Mouse (Mus musculus): ENCODE results near the gene Stx8.
A peak's percentile ranks its signal among the peaks of the same experiment; 100 is the strongest.

Stx8 gene

DNA sequence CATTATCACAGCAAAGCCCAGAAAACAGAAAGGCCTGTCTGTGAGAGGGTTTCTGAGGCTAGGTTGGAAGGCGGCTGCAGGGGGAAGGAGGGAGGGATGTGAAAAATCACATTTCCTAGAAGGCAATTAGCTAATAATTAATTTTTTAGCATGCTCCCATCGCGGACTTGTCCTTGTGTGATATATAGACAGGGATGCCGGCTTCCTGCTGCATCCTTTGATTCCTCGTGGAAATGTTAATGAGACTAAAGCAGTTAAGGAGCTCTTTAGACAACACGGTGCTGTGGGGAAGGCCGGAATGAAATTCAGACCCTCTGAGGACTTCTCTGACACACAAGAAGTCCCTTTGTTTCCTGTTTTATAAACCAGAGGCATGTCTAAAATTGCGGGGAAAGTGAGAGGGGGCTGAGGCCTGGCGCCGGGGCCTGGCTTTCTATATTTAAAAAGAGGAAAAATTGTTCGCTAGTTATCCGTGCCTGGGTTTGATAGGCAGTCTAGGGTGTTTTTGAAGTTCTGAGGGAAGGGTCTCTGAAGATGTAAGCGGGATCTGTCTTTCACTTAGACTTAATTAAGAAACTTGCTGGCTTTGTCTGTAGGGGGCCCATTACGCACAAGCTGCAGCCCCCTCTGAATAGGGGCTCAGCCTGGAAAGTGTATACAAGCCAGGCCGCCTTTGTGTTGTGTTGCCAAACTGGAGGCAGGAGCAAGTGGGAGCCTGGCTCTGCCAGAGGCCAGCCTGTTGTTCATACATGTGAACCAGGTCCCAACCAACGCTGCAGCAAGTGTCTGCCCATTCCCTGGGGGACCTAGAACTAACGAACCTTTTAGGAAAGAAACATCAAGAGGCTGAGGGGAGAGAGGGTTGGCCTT, 179.8 kb downstream of the Stx8 start:
- no peak for DNase-seq (ENCODE audit: low spot score)

DNA sequence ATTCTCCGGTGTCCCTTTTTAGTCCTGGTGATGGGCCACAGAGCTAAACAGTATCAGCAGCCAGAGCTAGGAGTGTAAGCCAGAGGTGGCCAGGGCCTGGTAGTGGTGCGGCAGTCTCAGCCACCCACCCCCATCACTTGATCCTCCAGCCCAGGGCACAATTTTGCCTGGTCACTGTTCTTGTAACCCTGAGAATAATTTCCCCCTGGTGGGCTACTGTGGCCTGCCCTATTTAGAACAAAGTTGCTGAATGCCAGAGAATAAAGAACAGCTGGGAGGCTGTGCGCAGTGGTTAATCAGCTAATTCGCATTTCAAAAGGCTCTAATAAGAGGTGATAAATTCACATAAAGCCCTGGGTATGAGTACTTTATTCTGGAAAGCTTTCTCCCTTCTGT, 180.5 kb downstream of the Stx8 start:
- no peak for DNase-seq (ENCODE audit: low spot score)

GRCm38 (mm10) chr11:68150938-68151337, 184.9 kb downstream of the Stx8 start:
- no peak for DNase-seq (ENCODE audit: low spot score)

- no peak for DNase-seq (ENCODE audit: low spot score)
Observed at GRCm38 (mm10) chr11:68155821-68156220, 189.8 kb downstream of the Stx8 start.

GRCm38 (mm10) chr11:68158166-68158565, 192.2 kb downstream of the Stx8 start:
- DNase-seq (ENCODE audit: low spot score): no peak

- no peak for DNase-seq (ENCODE audit: low spot score)
Observed at GRCm38 (mm10) chr11:68159867-68160266, 193.9 kb downstream of the Stx8 start.

GRCm38 (mm10) chr11:68164408-68164807, 198.4 kb downstream of the Stx8 start:
- no peak for DNase-seq (ENCODE audit: low spot score)

GRCm38 (mm10) chr11:68168427-68168826, 202.4 kb downstream of the Stx8 start:
- no peak for DNase-seq (ENCODE audit: low spot score)

DNA sequence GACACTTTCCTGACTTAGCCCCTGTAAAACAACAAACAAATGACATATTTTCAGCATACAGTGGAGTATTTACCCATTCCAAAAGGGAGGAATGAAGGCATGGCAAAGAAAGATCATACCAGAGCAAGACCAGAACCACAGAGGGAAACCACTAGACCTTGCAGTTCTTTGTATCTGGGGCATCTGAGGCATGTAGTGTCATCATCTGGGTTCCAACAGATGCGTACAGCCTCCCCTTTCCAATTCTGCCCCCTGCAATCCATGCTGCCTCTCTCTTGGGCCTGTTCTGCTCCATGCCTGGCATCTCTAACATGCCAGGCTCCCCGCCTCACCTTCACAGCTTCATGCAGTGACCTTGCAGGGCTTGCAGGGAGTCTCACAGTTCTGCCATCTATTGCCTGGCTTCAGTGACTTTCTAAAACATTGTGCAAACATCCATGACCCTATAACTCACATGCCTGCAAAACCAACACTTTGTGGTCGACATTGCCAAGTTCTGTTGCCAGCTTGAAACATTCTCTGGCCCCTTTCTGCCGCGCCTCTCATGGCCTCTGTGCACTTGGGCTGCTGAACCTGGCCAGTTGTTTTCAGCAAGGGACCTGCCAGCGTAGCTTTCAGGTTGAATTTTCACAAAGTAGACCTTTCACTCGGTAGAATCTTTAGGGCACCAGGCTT, 206.1 kb downstream of the Stx8 start:
- DNase-seq (ENCODE audit: low spot score): no peak

- DNase-seq (ENCODE audit: low spot score): no peak
Observed at GRCm38 (mm10) chr11:68172648-68173045, 206.7 kb downstream of the Stx8 start.

- no peak for DNase-seq (ENCODE audit: low spot score)
Observed at GRCm38 (mm10) chr11:68176550-68176949, 210.6 kb downstream of the Stx8 start.

DNA sequence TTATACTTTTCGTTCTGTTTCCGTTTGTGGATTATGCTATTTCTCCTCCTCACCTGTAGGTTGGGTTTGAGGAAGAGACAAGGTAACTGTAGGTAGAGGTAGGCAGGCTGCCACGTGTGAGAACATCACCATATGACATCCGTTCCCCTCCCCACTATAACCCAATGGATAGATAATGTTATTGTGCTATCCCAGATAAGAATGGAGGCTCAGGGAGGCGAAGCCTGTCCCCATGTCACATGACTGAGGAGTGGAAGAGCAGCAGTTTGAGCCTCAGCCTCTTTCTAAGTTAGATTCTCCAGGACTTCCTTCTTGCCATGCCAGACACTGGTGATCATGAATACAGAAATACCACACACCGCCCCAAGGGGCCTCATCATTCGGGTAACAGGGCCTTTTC, 211.4 kb downstream of the Stx8 start:
- DNase-seq (ENCODE audit: low spot score): no peak

DNA sequence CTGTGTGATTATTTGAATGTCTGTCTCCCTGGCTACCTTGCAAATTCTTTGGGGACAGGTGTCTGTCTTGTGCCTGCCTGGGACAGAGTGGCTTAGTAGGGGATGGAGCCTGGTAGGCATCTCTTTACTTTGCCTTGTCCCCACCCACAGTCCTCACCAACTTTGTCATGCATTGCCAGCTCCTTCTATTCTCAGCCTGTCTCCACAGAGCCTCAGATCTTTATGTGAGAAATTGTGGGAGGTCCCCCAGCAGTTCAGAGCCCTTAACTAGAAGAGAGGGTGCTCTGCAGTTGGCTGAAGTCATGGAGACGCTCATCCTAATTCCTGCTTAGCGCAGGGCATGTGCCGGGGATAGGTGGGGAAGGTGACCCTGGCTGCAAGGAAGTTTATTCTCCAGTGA, 219.7 kb downstream of the Stx8 start:
- no peak for DNase-seq (ENCODE audit: low spot score)

- DNase-seq (ENCODE audit: low spot score): no peak
Observed at GRCm38 (mm10) chr11:68187242-68187641, 221.2 kb downstream of the Stx8 start.

GRCm38 (mm10) chr11:68188695-68189201, 222.8 kb downstream of the Stx8 start:
- DNase-seq (ENCODE audit: low spot score): no peak

DNA sequence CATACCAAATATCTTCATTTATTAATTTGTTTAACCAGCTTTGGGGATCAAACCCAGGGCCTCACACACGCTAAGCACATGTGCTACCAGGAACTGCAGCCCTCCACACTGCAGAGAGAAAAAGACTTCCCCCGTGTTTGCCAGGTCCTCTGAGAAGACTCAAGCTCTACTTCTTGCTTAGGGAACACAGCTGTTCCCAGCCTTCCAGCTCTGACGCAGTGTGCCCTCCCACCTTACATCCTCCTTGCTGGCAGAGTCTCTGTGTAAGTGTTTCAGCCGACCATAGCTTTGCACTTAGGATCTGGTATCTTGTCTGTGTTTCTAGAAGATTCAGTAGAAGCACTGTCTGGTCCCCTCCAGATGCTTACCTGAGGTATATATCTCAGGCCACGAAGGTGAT, 224.9 kb downstream of the Stx8 start:
- DNase-seq (ENCODE audit: low spot score): no peak

DNA sequence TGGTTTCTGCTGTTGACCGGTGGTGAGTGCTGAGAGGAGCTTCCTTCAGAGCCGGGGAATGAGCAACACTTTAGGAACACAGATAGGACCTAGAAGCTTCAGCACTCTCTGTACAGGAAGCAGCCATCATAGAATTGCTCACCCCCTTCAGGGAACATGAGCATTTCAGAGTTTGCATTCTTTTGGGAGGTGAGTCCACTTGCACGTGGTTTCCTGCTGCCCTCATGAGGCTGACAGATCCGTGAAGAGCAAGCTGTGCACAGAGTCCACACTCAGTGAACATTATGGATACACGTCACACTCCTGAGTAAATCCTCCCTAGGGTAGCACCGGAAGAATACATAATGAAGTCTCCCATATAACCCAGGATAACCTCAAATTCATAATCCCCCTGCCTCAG, 229.2 kb downstream of the Stx8 start:
- no peak for DNase-seq (ENCODE audit: low spot score)

- no peak for DNase-seq (ENCODE audit: low spot score)
Observed at GRCm38 (mm10) chr11:68195693-68196176, 229.7 kb downstream of the Stx8 start.

- no peak for DNase-seq (ENCODE audit: low spot score)
Observed at GRCm38 (mm10) chr11:68196566-68196965, 230.6 kb downstream of the Stx8 start.

GRCm38 (mm10) chr11:68197471-68197870, 231.5 kb downstream of the Stx8 start:
- no peak for DNase-seq (ENCODE audit: low spot score)

DNA sequence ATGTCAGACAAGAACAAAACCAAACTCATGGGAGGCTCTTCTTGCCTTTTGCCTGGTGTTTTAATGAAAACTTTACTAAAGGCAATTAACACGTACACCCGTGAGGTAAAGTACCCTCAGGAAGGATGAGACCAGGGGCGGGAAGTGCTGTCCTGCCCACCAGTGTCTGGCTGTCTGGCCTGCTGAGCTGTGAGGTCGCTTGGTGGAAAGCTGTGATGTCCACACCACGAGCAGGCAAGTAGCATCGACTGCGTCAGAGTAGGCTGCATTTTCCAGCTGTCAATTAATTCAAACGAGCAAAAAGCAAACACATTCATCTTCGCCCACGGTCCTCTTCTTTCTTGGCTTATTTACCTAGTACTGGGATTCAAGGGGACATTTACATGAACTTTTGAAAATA, 232.7 kb downstream of the Stx8 start:
- no peak for DNase-seq (ENCODE audit: low spot score)

DNA sequence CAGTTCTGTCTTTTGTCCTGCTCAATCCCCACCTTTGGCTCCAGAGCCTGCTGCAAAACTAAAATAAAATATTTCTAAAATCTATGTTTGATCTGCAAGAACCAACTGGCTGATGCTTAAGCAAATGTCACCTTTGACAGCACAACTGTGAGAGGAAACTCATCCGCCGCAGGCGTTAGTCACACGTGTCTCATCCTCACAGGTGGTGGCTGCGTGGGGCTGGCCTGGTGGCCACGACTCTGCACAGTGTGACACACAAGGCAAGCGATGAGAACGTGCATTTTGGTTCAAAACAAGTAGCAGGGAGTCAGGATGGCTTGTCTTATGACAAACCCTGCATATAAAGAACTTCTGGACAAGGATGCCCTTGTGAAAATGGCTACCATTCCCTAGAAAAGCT, 233.1 kb downstream of the Stx8 start:
- DNase-seq (ENCODE audit: low spot score): peak; percentile 58

DNA sequence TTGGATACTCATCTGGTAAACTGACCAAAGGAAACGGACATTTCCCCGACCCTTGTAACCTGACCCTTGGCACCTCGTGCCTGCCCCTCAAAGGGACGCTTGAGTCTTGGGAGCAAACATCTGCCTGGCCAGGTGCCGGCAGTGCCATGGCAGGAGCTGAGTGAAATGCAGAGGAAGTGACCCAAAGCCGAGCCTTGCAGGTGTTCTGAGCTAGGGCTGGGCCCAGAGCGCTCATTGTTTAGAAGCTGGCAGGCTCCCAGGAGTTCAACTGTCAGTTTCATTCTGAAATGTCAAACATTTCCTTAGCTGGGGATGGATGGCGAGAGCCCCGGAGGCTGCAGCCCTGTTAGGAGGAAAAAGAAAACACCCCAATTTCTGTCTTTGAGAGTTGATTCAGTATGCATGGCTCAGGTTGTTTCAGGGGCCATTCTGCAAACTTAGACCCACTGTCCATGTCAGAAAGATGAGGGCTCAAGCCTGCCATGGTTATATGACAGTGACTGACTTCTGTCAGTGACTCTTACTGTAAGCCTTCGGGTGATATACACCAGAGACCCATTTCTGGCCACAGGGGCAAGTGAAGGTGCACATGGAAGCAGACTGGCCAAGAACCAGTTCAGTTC, 233.9 kb downstream of the Stx8 start:
- peak; percentile 20 for DNase-seq (ENCODE audit: low spot score)
